Mouse (Mus musculus): ENCODE results near the gene Clec4b1. TPM values are rescaled to one million over a fixed set of nuclear protein-coding genes. Genes with fewer than 3 reads are reported as not detected.
"Not testable (repeated sequence)": the region's sequence is repeated elsewhere in the genome, so short reads cannot be mapped to it uniquely, and the experiment has no call there.

Gene Clec4b1
- 0.34 TPM in 1 of 2 replicates, not detected in the other for polyA plus RNA-seq (2014; fragmentation: Nextera tagmentation; extraction: Ambion mirVana)

DNA sequence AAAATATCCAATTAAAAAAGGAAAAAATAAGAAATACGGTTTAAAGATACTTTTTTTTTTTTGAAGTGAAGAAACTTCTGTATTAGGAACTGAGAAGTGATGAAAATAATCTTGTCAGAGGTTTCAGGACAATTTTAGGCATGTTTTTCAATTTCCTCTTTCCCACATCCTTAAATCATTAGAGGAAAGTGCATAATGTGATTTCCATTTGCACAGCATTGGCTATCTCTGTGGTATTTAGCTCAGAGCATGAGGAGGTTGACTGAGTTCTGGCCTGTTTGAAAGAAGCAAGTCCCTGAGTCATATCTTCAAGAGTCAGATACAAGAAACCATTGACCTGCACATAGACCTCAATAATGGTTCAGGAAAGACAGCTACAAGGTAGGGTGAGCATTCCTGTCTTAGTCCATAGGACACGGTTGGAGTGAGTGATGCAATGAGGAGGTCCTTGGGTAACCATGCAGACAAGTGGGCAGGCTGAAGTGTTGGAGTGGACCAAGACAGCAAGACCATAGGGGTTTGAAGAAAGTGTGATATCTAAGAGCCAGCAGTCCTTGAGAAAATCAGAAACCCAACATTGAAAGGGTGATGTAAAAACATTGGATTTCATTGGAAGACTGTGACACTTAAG lies at the start of gene Clec4b1:
TSS of gene Clec4b1 (plus strand) at position 221 of the 631 bp plus-strand sequence.
- H3K36me3 ChIP-seq (ENCODE audit: control insufficient read depth, insufficient read depth, low read length) = no peaks in the 10 kb centered on the region
- H3K9me3 ChIP-seq (ENCODE audit: control insufficient read depth, low read length) = no peaks in the 10 kb centered on the region
- WGBS = 89% methylated on average over 2 of the region's 2 CpGs
- H3K4me2 ChIP-seq (replicated peaks; ENCODE audit: low read depth, low read length) = no peak within 1 kb of the TSS
- no peak for ATAC-seq (ENCODE audit: low FRiP score, low TSS enrichment)
- no peak within 1 kb of the TSS for H3K4me3 ChIP-seq (ENCODE audit: low read length)
- H3K9ac ChIP-seq (ENCODE audit: low read depth, low read length) = no peak within 1 kb of the TSS
- H3K27me3 ChIP-seq (ENCODE audit: control insufficient read depth, insufficient read depth, low read length) = no peaks in the 10 kb centered on the region
- H3K27ac ChIP-seq (ENCODE audit: low read depth, low read length) = no peak within 1 kb of the TSS
- no peaks in the 10 kb centered on the region for H3K4me1 ChIP-seq (ENCODE audit: control insufficient read depth, insufficient read depth, low read length)

GRCm38 (mm10) chr6:123004696-123005095 lies 45.1 kb upstream of the Clec4b1 start:
- H3K9ac ChIP-seq (ENCODE audit: low read depth, low read length); H3K36me3 ChIP-seq (ENCODE audit: control insufficient read depth, insufficient read depth, low read length); H3K27ac ChIP-seq (ENCODE audit: low read depth, low read length); H3K27me3 ChIP-seq (ENCODE audit: control insufficient read depth, insufficient read depth, low read length); H3K4me3 ChIP-seq (ENCODE audit: low read length); H3K4me2 ChIP-seq (replicated peaks; ENCODE audit: low read depth, low read length); H3K9me3 ChIP-seq (ENCODE audit: control insufficient read depth, low read length); ATAC-seq (ENCODE audit: low FRiP score, low TSS enrichment); H3K4me1 ChIP-seq (ENCODE audit: control insufficient read depth, insufficient read depth, low read length): not testable (repeated sequence)
- 82% methylated on average over 2 of the region's 2 CpGs for WGBS

- 78% methylated on average over 1 of the region's 1 CpGs for WGBS
- Histone ChIP-seq H3K4me3 (ENCODE audit: low read length) (no peak overlapping the region), H3K27me3 (ENCODE audit: control insufficient read depth, insufficient read depth, low read length) (no peaks in the 10 kb centered on the region), H3K36me3 (ENCODE audit: control insufficient read depth, insufficient read depth, low read length) (no peaks in the 10 kb centered on the region), H3K9ac (ENCODE audit: low read depth, low read length) (no peak overlapping the region), H3K27ac (ENCODE audit: low read depth, low read length) (no peak overlapping the region), H3K4me1 (ENCODE audit: control insufficient read depth, insufficient read depth, low read length) (no peaks in the 10 kb centered on the region), H3K9me3 (ENCODE audit: control insufficient read depth, low read length) (no peaks in the 10 kb centered on the region), H3K4me2 (replicated peaks; ENCODE audit: low read depth, low read length) (no peak overlapping the region)
- no peak for ATAC-seq (ENCODE audit: low FRiP score, low TSS enrichment)
Measured at GRCm38 (mm10) chr6:123005591-123005990, 44.2 kb upstream of the Clec4b1 start.

- no peaks in the 10 kb centered on the region for H3K4me1 ChIP-seq (ENCODE audit: control insufficient read depth, insufficient read depth, low read length)
- 90% methylated on average over 4 of the region's 4 CpGs for WGBS
- H3K4me3 ChIP-seq (ENCODE audit: low read length) = no peak overlapping the region
- H3K27me3 ChIP-seq (ENCODE audit: control insufficient read depth, insufficient read depth, low read length) = no peaks in the 10 kb centered on the region
- H3K36me3 ChIP-seq (ENCODE audit: control insufficient read depth, insufficient read depth, low read length) = no peaks in the 10 kb centered on the region
- no peaks in the 10 kb centered on the region for H3K9me3 ChIP-seq (ENCODE audit: control insufficient read depth, low read length)
- no peak for ATAC-seq (ENCODE audit: low FRiP score, low TSS enrichment)
- H3K27ac ChIP-seq (ENCODE audit: low read depth, low read length) = no peak overlapping the region
- no peak overlapping the region for H3K4me2 ChIP-seq (replicated peaks; ENCODE audit: low read depth, low read length)
- no peak overlapping the region for H3K9ac ChIP-seq (ENCODE audit: low read depth, low read length)
Measured at GRCm38 (mm10) chr6:123095125-123095843, 45.5 kb downstream of the Clec4b1 start.

DNA sequence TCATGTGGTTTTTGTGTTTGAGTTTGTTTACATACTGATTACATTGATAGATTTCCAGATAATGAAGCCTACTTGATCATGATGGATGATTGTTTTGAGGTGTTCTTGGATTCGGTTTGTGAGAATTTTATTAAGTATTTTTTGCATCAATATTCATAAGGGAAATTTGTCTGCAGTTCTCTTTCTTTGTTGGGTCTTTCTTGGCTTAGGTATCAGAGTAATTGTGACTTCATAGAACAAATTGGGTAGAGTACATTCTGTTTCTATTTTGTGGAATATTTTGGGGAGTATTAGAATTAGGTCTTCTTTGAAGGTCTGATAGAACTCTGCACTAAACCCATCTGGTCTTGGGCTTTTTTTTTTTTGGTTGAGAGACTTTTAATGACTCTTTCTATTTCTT lies 56.4 kb downstream of the Clec4b1 start, which contains the start of gene Clec4a2:
TSS of gene Clec4a2 (plus strand) at position 301 of the 400 bp plus-strand sequence.
- WGBS = 60% methylated on average over 1 of the region's 1 CpGs
- H3K4me2 ChIP-seq (replicated peaks; ENCODE audit: low read depth, low read length) = not testable (repeated sequence)

More for the DNA sequence above, 56.4 kb downstream of the Clec4b1 start, which contains the start of gene Clec4a2:
- not testable (repeated sequence) for H3K27ac ChIP-seq (ENCODE audit: low read depth, low read length); H3K4me1 ChIP-seq (ENCODE audit: control insufficient read depth, insufficient read depth, low read length); H3K27me3 ChIP-seq (ENCODE audit: control insufficient read depth, insufficient read depth, low read length); H3K9ac ChIP-seq (ENCODE audit: low read depth, low read length); H3K4me3 ChIP-seq (ENCODE audit: low read length); ATAC-seq (ENCODE audit: low FRiP score, low TSS enrichment); H3K36me3 ChIP-seq (ENCODE audit: control insufficient read depth, insufficient read depth, low read length); H3K9me3 ChIP-seq (ENCODE audit: control insufficient read depth, low read length)

Other genes starting within 250 kb of the Clec4b1 start
- 2.9 and 5.8 TPM in 2 replicates for gene Slc2a3, start 248.3 kb upstream of the Clec4b1 start, polyA plus RNA-seq (2014; fragmentation: Nextera tagmentation; extraction: Ambion mirVana)
- gene Foxj2, start 230.0 kb upstream of the Clec4b1 start, polyA plus RNA-seq (2014; fragmentation: Nextera tagmentation; extraction: Ambion mirVana) = 4.1 and 7.8 TPM in 2 replicates
- gene C3ar1, start 193.8 kb upstream of the Clec4b1 start, polyA plus RNA-seq (2014; fragmentation: Nextera tagmentation; extraction: Ambion mirVana) = 1.0 and 1.7 TPM in 2 replicates
- gene Necap1, start 175.5 kb upstream of the Clec4b1 start, polyA plus RNA-seq (2014; fragmentation: Nextera tagmentation; extraction: Ambion mirVana) = 37.4 and 56.3 TPM in 2 replicates
- gene Clec4a1, start 128.1 kb upstream of the Clec4b1 start, polyA plus RNA-seq (2014; fragmentation: Nextera tagmentation; extraction: Ambion mirVana) = 2.8 and 3.6 TPM in 2 replicates
- gene Clec4a3, start 97.4 kb upstream of the Clec4b1 start, polyA plus RNA-seq (2014; fragmentation: Nextera tagmentation; extraction: Ambion mirVana) = 2.5 and 2.6 TPM in 2 replicates
- gene Clec4a4, start 59.6 kb upstream of the Clec4b1 start, polyA plus RNA-seq (2014; fragmentation: Nextera tagmentation; extraction: Ambion mirVana) = not detected in 2 replicates
- gene Clec4a2, start 56.5 kb downstream of the Clec4b1 start, polyA plus RNA-seq (2014; fragmentation: Nextera tagmentation; extraction: Ambion mirVana) = 1.9 and 3.2 TPM in 2 replicates
- gene Clec4b2, start 122.9 kb downstream of the Clec4b1 start, polyA plus RNA-seq (2014; fragmentation: Nextera tagmentation; extraction: Ambion mirVana) = not detected in 2 replicates
- 2.0 and 2.2 TPM in 2 replicates for gene Clec4n, start 179.9 kb downstream of the Clec4b1 start, polyA plus RNA-seq (2014; fragmentation: Nextera tagmentation; extraction: Ambion mirVana)
- 0.23 TPM in 1 of 2 replicates, not detected in the other for gene Clec4d, start 212.1 kb downstream of the Clec4b1 start, polyA plus RNA-seq (2014; fragmentation: Nextera tagmentation; extraction: Ambion mirVana)
- gene Clec4e, start 239.9 kb downstream of the Clec4b1 start, polyA plus RNA-seq (2014; fragmentation: Nextera tagmentation; extraction: Ambion mirVana) = 0.29 TPM in 1 of 2 replicates, not detected in the other